Mouse (Mus musculus): ENCODE measurements around the gene Lrch1. TPM values are rescaled to one million over a fixed set of nuclear protein-coding genes. Genes with fewer than 3 reads are reported as not detected.

Gene Lrch1
- polyA plus RNA-seq, 1 experiment from 2014 or later: 14.8 TPM

GRCm38 (mm10) chr14:74907706-74908105 lies 40.0 kb downstream of the Lrch1 start:
- H3K4me2 ChIP-seq: no peak overlapping the region
- 87% methylated on average over 8 of the region's 8 CpGs for WGBS
- no peak for ATAC-seq (ENCODE audit: insufficient number of reproducible peaks, insufficient read depth, low FRiP score, low TSS enrichment, low read depth)

GRCm38 (mm10) chr14:74905990-74906389 lies 41.7 kb downstream of the Lrch1 start:
- no peak overlapping the region for H3K9ac ChIP-seq (replicated peaks)
- 67% methylated on average over 3 of the region's 3 CpGs for WGBS
- ATAC-seq (ENCODE audit: insufficient number of reproducible peaks, insufficient read depth, low FRiP score, low TSS enrichment, low read depth): no peak
- H3K36me3 ChIP-seq: no peaks in the 10 kb centered on the region
- peaks cover 4% of the 10 kb centered on the region for H3K4me1 ChIP-seq (replicated peaks)
- H3K27me3 ChIP-seq: no peaks in the 10 kb centered on the region
- no peak overlapping the region for H3K4me3 ChIP-seq (replicated peaks)
- no peak overlapping the region for H3K27ac ChIP-seq
- no peaks in the 10 kb centered on the region for H3K9me3 ChIP-seq
- no peak overlapping the region for H3K4me2 ChIP-seq

More at GRCm38 (mm10) chr14:74907706-74908105, 40.0 kb downstream of the Lrch1 start:
- no peak overlapping the region for H3K27ac ChIP-seq
- H3K36me3 ChIP-seq: no peaks in the 10 kb centered on the region
- H3K27me3 ChIP-seq: no peaks in the 10 kb centered on the region
- H3K4me3 ChIP-seq (replicated peaks): no peak overlapping the region
- no peaks in the 10 kb centered on the region for H3K9me3 ChIP-seq
- no peak overlapping the region for H3K9ac ChIP-seq (replicated peaks)
- H3K4me1 ChIP-seq (replicated peaks): peaks cover 4% of the 10 kb centered on the region

- Histone ChIP-seq H3K36me3 (no peaks in the 10 kb centered on the region), H3K27me3 (no peaks in the 10 kb centered on the region), H3K4me3 (replicated peaks) (no peak overlapping the region), H3K4me1 (replicated peaks) (no peaks in the 10 kb centered on the region; the same call in 1 of the 2 replicates), H3K27ac (no peak overlapping the region), H3K9ac (replicated peaks) (no peak overlapping the region), H3K4me2 (no peak overlapping the region), H3K9me3 (no peaks in the 10 kb centered on the region)
- 88% methylated on average over 5 of the region's 5 CpGs for WGBS
- no peak for ATAC-seq (ENCODE audit: insufficient number of reproducible peaks, insufficient read depth, low FRiP score, low TSS enrichment, low read depth)
These were observed 43.2 kb downstream of the Lrch1 start for GRCm38 (mm10) chr14:74904442-74904841.

- Histone ChIP-seq H3K27me3 (no peaks in the 10 kb centered on the region), H3K9me3 (no peaks in the 10 kb centered on the region), H3K4me3 (replicated peaks) (no peak overlapping the region), H3K4me1 (replicated peaks) (no peaks in the 10 kb centered on the region), H3K36me3 (no peaks in the 10 kb centered on the region), H3K4me2 (no peak overlapping the region), H3K9ac (replicated peaks) (no peak overlapping the region), H3K27ac (no peak overlapping the region)
- no peak for ATAC-seq (ENCODE audit: insufficient number of reproducible peaks, insufficient read depth, low FRiP score, low TSS enrichment, low read depth)
- WGBS: 82% methylated on average over 4 of the region's 4 CpGs
These were observed 44.6 kb downstream of the Lrch1 start for GRCm38 (mm10) chr14:74903047-74903446.

- Histone ChIP-seq H3K4me2 (no peak overlapping the region), H3K4me3 (replicated peaks) (no peak overlapping the region), H3K9me3 (no peaks in the 10 kb centered on the region), H3K27ac (no peak overlapping the region), H3K27me3 (no peaks in the 10 kb centered on the region), H3K36me3 (no peaks in the 10 kb centered on the region), H3K4me1 (replicated peaks) (no peaks in the 10 kb centered on the region), H3K9ac (replicated peaks) (no peak overlapping the region)
- ATAC-seq (ENCODE audit: insufficient number of reproducible peaks, insufficient read depth, low FRiP score, low TSS enrichment, low read depth): no peak
- 69% methylated on average over 8 of the region's 8 CpGs for WGBS
These were observed 46.8 kb downstream of the Lrch1 start for GRCm38 (mm10) chr14:74900705-74901369.

GRCm38 (mm10) chr14:74899953-74900704 lies 47.5 kb downstream of the Lrch1 start:
- WGBS: 73% methylated on average over 13 of the region's 13 CpGs
- no peak overlapping the region for H3K4me2 ChIP-seq
- no peak overlapping the region for H3K9ac ChIP-seq (replicated peaks)
- ATAC-seq (ENCODE audit: insufficient number of reproducible peaks, insufficient read depth, low FRiP score, low TSS enrichment, low read depth): no peak
- no peaks in the 10 kb centered on the region for H3K4me1 ChIP-seq (replicated peaks)
- H3K27ac ChIP-seq: no peak overlapping the region
- H3K9me3 ChIP-seq: no peaks in the 10 kb centered on the region
- no peak overlapping the region for H3K4me3 ChIP-seq (replicated peaks)
- H3K36me3 ChIP-seq: no peaks in the 10 kb centered on the region
- no peaks in the 10 kb centered on the region for H3K27me3 ChIP-seq

GRCm38 (mm10) chr14:74898939-74899338 lies 48.7 kb downstream of the Lrch1 start:
- Histone ChIP-seq H3K4me3 (replicated peaks) (no peak overlapping the region), H3K9me3 (no peaks in the 10 kb centered on the region), H3K4me2 (no peak overlapping the region), H3K36me3 (no peaks in the 10 kb centered on the region), H3K9ac (replicated peaks) (no peak overlapping the region), H3K4me1 (replicated peaks) (no peaks in the 10 kb centered on the region), H3K27ac (no peak overlapping the region), H3K27me3 (no peaks in the 10 kb centered on the region)
- ATAC-seq (ENCODE audit: insufficient number of reproducible peaks, insufficient read depth, low FRiP score, low TSS enrichment, low read depth): no peak
- 95% methylated on average over 5 of the region's 5 CpGs for WGBS

- Histone ChIP-seq H3K4me2 (no peak overlapping the region), H3K27ac (no peak overlapping the region), H3K9ac (replicated peaks) (no peak overlapping the region), H3K4me3 (replicated peaks) (no peak overlapping the region), H3K9me3 (no peaks in the 10 kb centered on the region), H3K4me1 (replicated peaks) (no peaks in the 10 kb centered on the region), H3K27me3 (no peaks in the 10 kb centered on the region), H3K36me3 (no peaks in the 10 kb centered on the region)
- 70% methylated on average over 6 of the region's 6 CpGs for WGBS
- no peak for ATAC-seq (ENCODE audit: insufficient number of reproducible peaks, insufficient read depth, low FRiP score, low TSS enrichment, low read depth)
These were observed 54.0 kb downstream of the Lrch1 start for GRCm38 (mm10) chr14:74893693-74894092.

- no peak overlapping the region for H3K4me2 ChIP-seq
- no peak for ATAC-seq (ENCODE audit: insufficient number of reproducible peaks, insufficient read depth, low FRiP score, low TSS enrichment, low read depth)
- WGBS: 82% methylated on average over 3 of the region's 3 CpGs
These were observed 54.5 kb downstream of the Lrch1 start for GRCm38 (mm10) chr14:74893085-74893648.

GRCm38 (mm10) chr14:74889304-74889703 lies 58.4 kb downstream of the Lrch1 start:
- Histone ChIP-seq H3K4me3 (replicated peaks) (no peak overlapping the region), H3K4me1 (replicated peaks) (peaks cover 26% of the 10 kb centered on the region), H3K4me2 (no peak overlapping the region), H3K27me3 (no peaks in the 10 kb centered on the region), H3K27ac (no peak overlapping the region), H3K9ac (replicated peaks) (no peak overlapping the region), H3K36me3 (no peaks in the 10 kb centered on the region), H3K9me3 (no peaks in the 10 kb centered on the region)
- ATAC-seq (ENCODE audit: insufficient number of reproducible peaks, insufficient read depth, low FRiP score, low TSS enrichment, low read depth): no peak
- 82% methylated on average over 2 of the region's 2 CpGs for WGBS

More at GRCm38 (mm10) chr14:74893085-74893648, 54.5 kb downstream of the Lrch1 start:
- Histone ChIP-seq H3K4me3 (replicated peaks) (no peak overlapping the region), H3K27ac (no peak overlapping the region), H3K36me3 (no peaks in the 10 kb centered on the region), H3K27me3 (no peaks in the 10 kb centered on the region), H3K9me3 (no peaks in the 10 kb centered on the region), H3K4me1 (replicated peaks) (no peaks in the 10 kb centered on the region), H3K9ac (replicated peaks) (no peak overlapping the region)

GRCm38 (mm10) chr14:74888103-74888502 lies 59.6 kb downstream of the Lrch1 start:
- WGBS: 100% methylated on average over 1 of the region's 1 CpGs
- Histone ChIP-seq H3K4me3 (replicated peaks) (no peak overlapping the region), H3K9ac (replicated peaks) (no peak overlapping the region), H3K4me1 (replicated peaks) (peaks cover 37% of the 10 kb centered on the region), H3K9me3 (no peaks in the 10 kb centered on the region), H3K27me3 (no peaks in the 10 kb centered on the region), H3K4me2 (no peak overlapping the region), H3K27ac (no peak overlapping the region), H3K36me3 (no peaks in the 10 kb centered on the region)
- ATAC-seq (ENCODE audit: insufficient number of reproducible peaks, insufficient read depth, low FRiP score, low TSS enrichment, low read depth): no peak

Measured in limb, embryonic 12.5 days (tissue).